ENCODE assay signal across 25 mouse cellular contexts in the genomic region with DNA sequence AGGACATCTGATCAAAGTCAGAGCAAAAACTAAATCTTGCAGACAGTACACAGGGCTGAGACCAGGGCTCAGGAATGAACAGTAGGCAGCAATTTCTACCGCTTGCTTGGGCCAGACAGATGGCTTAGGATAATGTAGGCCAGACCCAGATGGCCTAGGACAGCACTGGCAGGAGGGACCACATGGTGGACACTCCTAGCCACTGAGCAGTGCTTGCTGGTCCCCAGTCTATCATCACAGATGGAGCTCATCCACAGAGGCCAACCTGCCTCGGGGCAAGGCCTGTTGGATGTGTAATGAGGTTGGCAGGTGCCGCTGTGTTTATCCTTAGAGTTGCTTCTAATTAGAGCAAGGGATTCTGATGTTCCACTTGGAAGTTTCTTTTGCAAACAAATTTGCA. TPM values are rescaled to one million over a fixed set of nuclear protein-coding genes. Genes with fewer than 3 reads are reported as not detected.
A peak's percentile ranks its signal among the peaks of the same experiment; 100 is the strongest.
DNase-seq lines count a peak whose midpoint lies in the region; ATAC-seq lines count a peak whose summit lies in the region.
"Had no signal": no experiment of that assay in that cellular context is flagged by ENCODE, and none has a peak within 500 bp of the region (broad histone marks: within the 10 kb centered on the region; RNA-seq: fewer than 3 reads in every experiment).

No protein-coding gene starts in this region.

- no peak for DNase-seq in hindbrain, embryonic 10.5 days (ENCODE audit: low spot score)
- DNase-seq in cerebellum, adult 11 months = peak; percentile 78
- peak; percentile 93 for DNase-seq in cerebellum, adult 9-11 months
- peak; percentile 55 for DNase-seq in retina, postnatal 1 day
- DNase-seq in thymus, adult 18-20 months = no peak
- no peak for DNase-seq in lung, adult 18-20 months
- DNase-seq: adrenal gland, postnatal 10 days; gastrocnemius, postnatal 10 days; heart, adult 18-20 months; heart, postnatal 10 days; kidney, adult 2 months; kidney, postnatal 10 days; liver, embryonic 13.5 days; lung, embryonic 14.5 days; thymus, postnatal 36 days had no signal

- 0 out of 2 replicates have a peak overlapping the region, but pooled peaks have one; percentile 24 for H3K9ac ChIP-seq in hindbrain, embryonic 13.5 days
- H3K9ac ChIP-seq: embryonic facial prominence, embryonic 15.5 days; heart, embryonic 12.5 days; hindbrain, embryonic 12.5 days; limb, embryonic 13.5 days; liver, embryonic 13.5 days; lung, embryonic 14.5 days; midbrain, embryonic 13.5 days; neural tube, embryonic 12.5 days; stomach, embryonic 15.5 days had no signal

- no peak overlapping the region for H3K27ac ChIP-seq in hindbrain, embryonic 13.5 days
- no peak overlapping the region for H3K27ac ChIP-seq in hindbrain, embryonic 10.5 days
- H3K27ac ChIP-seq: embryonic facial prominence, embryonic 15.5 days; hindbrain, embryonic 12.5 days; limb, embryonic 13.5 days; liver, embryonic 13.5 days; midbrain, embryonic 13.5 days; neural tube, embryonic 12.5 days; stomach, embryonic 15.5 days had no signal

- H3K36me3 ChIP-seq in hindbrain, embryonic 13.5 days = no peaks in the 10 kb centered on the region
- no peaks in the 10 kb centered on the region for H3K36me3 ChIP-seq in hindbrain, embryonic 10.5 days
- H3K36me3 ChIP-seq: embryonic facial prominence, embryonic 15.5 days; heart, embryonic 12.5 days; hindbrain, embryonic 12.5 days; limb, embryonic 13.5 days; liver, embryonic 13.5 days; midbrain, embryonic 13.5 days; neural tube, embryonic 12.5 days; stomach, embryonic 15.5 days had no signal

- no peaks in the 10 kb centered on the region for H3K9me3 ChIP-seq in hindbrain, embryonic 13.5 days
- no peaks in the 10 kb centered on the region for H3K9me3 ChIP-seq in hindbrain, embryonic 10.5 days
- H3K9me3 ChIP-seq: embryonic facial prominence, embryonic 15.5 days; heart, embryonic 12.5 days; hindbrain, embryonic 12.5 days; limb, embryonic 13.5 days; liver, embryonic 13.5 days; midbrain, embryonic 13.5 days; neural tube, embryonic 12.5 days; stomach, embryonic 15.5 days had no signal

- 69% methylated on average over 3 of the region's 3 CpGs for WGBS in hindbrain, embryonic 13.5 days
- 75% methylated on average over 3 of the region's 3 CpGs for WGBS in hindbrain, embryonic 10.5 days

- H3K4me1 ChIP-seq in hindbrain, embryonic 13.5 days (replicated peaks) = peaks cover 17% of the 10 kb centered on the region
- H3K4me1 ChIP-seq in hindbrain, embryonic 10.5 days (replicated peaks) = peaks cover 23% of the 10 kb centered on the region

- ATAC-seq in hindbrain, embryonic 13.5 days (ENCODE audit: low FRiP score) = no peak
- ATAC-seq: forebrain, embryonic 16.5 days; inflammation-experienced regulatory T-cells, adult 6 months; midbrain, embryonic 13.5 days had no signal

- H3K4me3 ChIP-seq in hindbrain, embryonic 13.5 days = no peak overlapping the region
- H3K4me3 ChIP-seq in hindbrain, embryonic 10.5 days = no peak overlapping the region
- H3K4me3 ChIP-seq: embryonic facial prominence, embryonic 15.5 days; heart, embryonic 12.5 days; hindbrain, embryonic 12.5 days; limb, embryonic 13.5 days; liver, embryonic 13.5 days; midbrain, embryonic 13.5 days; neural tube, embryonic 12.5 days; stomach, embryonic 15.5 days had no signal

- H3K4me2 ChIP-seq in hindbrain, embryonic 13.5 days = no peak overlapping the region
- H3K4me2 ChIP-seq: embryonic facial prominence, embryonic 15.5 days; heart, embryonic 12.5 days; hindbrain, embryonic 12.5 days; limb, embryonic 13.5 days; liver, embryonic 13.5 days; lung, embryonic 14.5 days; midbrain, embryonic 13.5 days; neural tube, embryonic 12.5 days; stomach, embryonic 15.5 days had no signal

- H3K27me3 ChIP-seq in hindbrain, embryonic 13.5 days = peaks cover 43% of the 10 kb centered on the region
- H3K27me3 ChIP-seq in hindbrain, embryonic 10.5 days (ENCODE audit: insufficient read depth, poor library complexity, severe bottlenecking) = peaks cover 63% of the 10 kb centered on the region

RNA-seq across cellular contexts. Expression of a gene that starts 12.6 kb away (rescaled TPM):
- polyA plus RNA-seq in hindbrain, embryonic 13.5 days (2015; fragmentation: Nextera tagmentation; extraction: Ambion mirVana) = 1.2 and 1.3 TPM in 2 replicates
- polyA plus RNA-seq in hindbrain, embryonic 10.5 days (2016; fragmentation: Nextera tagmentation; extraction: Ambion mirVana) = 1.1 and 1.3 TPM in 2 replicates

RNA-seq across cellular contexts. Expression of a gene that starts 23.8 kb away (rescaled TPM):
- polyA plus RNA-seq in hindbrain, embryonic 13.5 days (2015; fragmentation: Nextera tagmentation; extraction: Ambion mirVana) = 0.08 and 0.12 TPM in 2 replicates
- polyA plus RNA-seq in hindbrain, embryonic 10.5 days (2016; fragmentation: Nextera tagmentation; extraction: Ambion mirVana) = 0.15 and 0.17 TPM in 2 replicates

Comparison
In these comparisons a context has a peak if more than half of its experiments do, and no peak if none do; other contexts are left out.
1. DNase-seq: peak in cerebellum, adult 11 months (single experiment), cerebellum, adult 9-11 months (single experiment) and retina, postnatal 1 day (single experiment); none in hindbrain, embryonic 10.5 days (single experiment), thymus, adult 18-20 months (0 of 2) and lung, adult 18-20 months (0 of 2).